Comparison of ENCODE assay signal across 1 mouse cellular context in genomic region chr10:19907246-19907804, GRCm38 (mm10).
TF ChIP-seq lines count a peak whose summit lies in the region.

TSS of gene Pex7 (minus strand) at chr10:19907689.

TF ChIP-seq in CH12.LX, 34 proteins besides CTCF, POLR2A, EP300 and RAD21 (continued from another document):
- no peak for TF ChIP-seq GABPA (IDR thresholded peaks at IDR 0.05; ENCODE audit: insufficient replicate concordance, low read depth, low read length)
